Mouse (Mus musculus) hindbrain, embryonic 14.5 days (tissue): ENCODE measurements around the gene Thumpd3. TPM values are rescaled to one million over a fixed set of nuclear protein-coding genes. Genes with fewer than 3 reads are reported as not detected.
A peak's percentile ranks its signal among the peaks of the same experiment; 100 is the strongest.

ENCODE experiments used
- ATAC-seq: fragments of 200-750 bp; cut with Nextera tagmentation; 2 replicates; pipeline ENCODE4 v1.8.0; 2017; ENCODE audit warnings: moderate number of reproducible peaks, mild to moderate bottlenecking, moderate TSS enrichment, moderate library complexity; ENCODE audit not compliant: low FRiP score
- DNase-seq: peaks from one replicate; pipeline ENCODE4 v3.0.0-alpha.2; 2015; ENCODE audit warnings: low spot score
- H3K27ac ChIP-seq: fragments of 300-500 bp; sonication (generic); 2 replicates; pipeline ENCODE4 v1.5.1; 2014; ENCODE audit warnings: mild to moderate bottlenecking, moderate library complexity
- H3K27me3 ChIP-seq: fragments of 300-500 bp; sonication (generic); 2 replicates; pipeline ENCODE4 v1.6.1; 2014; ENCODE audit warnings: mild to moderate bottlenecking, low read length, mixed read lengths; ENCODE audit not compliant: control insufficient read depth, insufficient read depth
- H3K36me3 ChIP-seq: fragments of 300-500 bp; sonication (generic); replicated peaks from 2 replicates; pipeline ENCODE4 v1.6.1; 2014; ENCODE audit not compliant: control insufficient read depth, insufficient read depth
- H3K4me1 ChIP-seq: fragments of 300-500 bp; sonication (generic); replicated peaks from 2 replicates; pipeline ENCODE4 v1.6.1; 2014; ENCODE audit warnings: antibody characterized with exemption, low read length, mixed read lengths; ENCODE audit not compliant: control insufficient read depth, insufficient read depth
- H3K4me2 ChIP-seq: fragments of 300-500 bp; sonication (generic); replicated peaks from 2 replicates; pipeline ENCODE4 v1.6.1; 2014; ENCODE audit warnings: mild to moderate bottlenecking, moderate library complexity
- H3K4me3 ChIP-seq: fragments of 300-500 bp; sonication (generic); replicated peaks from 2 replicates; pipeline ENCODE4 v1.5.1; 2014; ENCODE audit warnings: mild to moderate bottlenecking, low read length
- H3K9ac ChIP-seq: fragments of 300-500 bp; sonication (generic); 2 replicates; pipeline ENCODE4 v1.6.1; 2014
- H3K9me3 ChIP-seq: fragments of 300-500 bp; sonication (generic); 2 replicates; pipeline ENCODE4 v1.6.1; 2016; ENCODE audit warnings: low read length; ENCODE audit not compliant: control insufficient read depth
- WGBS: fragments of 180-500 bp; shearing (Covaris S2); extraction: QIAGEN DNeasy Blood & Tissue Kit; methylation state at CpG from one replicate; pipeline ENCODE4 v1.1.7; 2014; 5-methylcytosine and 5-hydroxymethylcytosine counted together
- polyA plus RNA-seq: library from polyadenylated mRNA; unstranded; fragments of >200 nt; fragmentation: Nextera tagmentation; extraction: Ambion mirVana; gene quantifications from 2 replicates; pipeline ENCODE4 v1.2.1, GENCODE M21; 2014

Gene Thumpd3
- 45.5 and 49.1 TPM in 2 replicates for polyA plus RNA-seq

DNA sequence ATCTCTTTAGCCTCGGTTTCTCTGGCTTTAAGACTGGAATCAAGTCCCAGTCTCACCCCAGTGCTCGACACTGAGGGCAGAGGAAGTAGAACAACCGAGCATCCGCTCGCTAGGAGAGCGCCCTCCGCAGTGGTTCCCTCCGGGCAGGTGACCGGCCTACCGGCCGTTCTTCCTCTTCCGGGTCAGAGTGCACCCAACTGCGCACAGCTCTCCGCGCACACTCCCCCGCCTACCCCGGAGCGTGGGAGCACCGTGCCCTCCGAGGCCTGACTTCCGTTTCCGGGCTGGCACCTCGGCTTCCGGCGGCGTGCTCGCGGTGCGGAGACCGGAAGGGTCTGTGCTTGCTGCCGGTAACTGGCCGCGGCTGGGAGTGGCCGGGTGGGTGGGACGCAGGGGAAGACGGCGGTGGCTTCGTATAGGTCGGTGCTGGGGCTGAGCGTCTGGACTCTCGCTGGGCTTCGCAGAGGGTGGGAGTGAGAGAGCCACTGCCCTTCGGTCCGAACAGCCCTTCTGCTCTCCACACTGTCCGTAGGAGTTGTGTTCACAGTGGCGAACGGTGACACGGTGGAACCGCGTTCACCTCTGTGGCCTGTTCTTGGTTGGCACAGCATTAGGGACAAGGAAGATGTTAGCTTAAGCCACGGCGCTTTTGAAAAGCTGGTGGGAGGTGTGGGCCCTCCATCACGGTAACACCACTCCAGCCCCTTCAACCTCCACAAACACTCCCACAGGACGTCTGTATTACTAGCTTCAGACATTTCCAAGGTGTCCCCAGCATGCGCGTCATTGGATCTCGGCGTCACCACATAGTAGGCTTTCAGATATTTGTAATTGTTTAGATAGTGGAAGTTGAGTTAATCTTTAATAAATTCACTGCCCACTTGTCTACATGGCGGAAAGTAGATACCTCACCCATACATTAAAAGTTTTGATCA lies at the start of gene Thumpd3:
Gene Thumpd3 (plus strand): TSS at position 185 of the 935 bp plus-strand sequence.
- ATAC-seq, result peak; percentile 100
- Histone ChIP-seq H3K9me3 (no peaks in the 10 kb centered on the region), H3K4me1 (peaks cover 24% of the 10 kb centered on the region), H3K27ac (peak within 1 kb of the TSS; percentile 83), H3K4me3 (peak within 1 kb of the TSS; percentile 83), H3K27me3 (no peaks in the 10 kb centered on the region), H3K4me2 (peak within 1 kb of the TSS; percentile 96), H3K36me3 (peaks cover 30% of the 10 kb centered on the region), H3K9ac (peak within 1 kb of the TSS; percentile 81)
- peak; percentile 99 for DNase-seq
- under 1% methylated on average over 59 of the region's 59 CpGs for WGBS

DNA sequence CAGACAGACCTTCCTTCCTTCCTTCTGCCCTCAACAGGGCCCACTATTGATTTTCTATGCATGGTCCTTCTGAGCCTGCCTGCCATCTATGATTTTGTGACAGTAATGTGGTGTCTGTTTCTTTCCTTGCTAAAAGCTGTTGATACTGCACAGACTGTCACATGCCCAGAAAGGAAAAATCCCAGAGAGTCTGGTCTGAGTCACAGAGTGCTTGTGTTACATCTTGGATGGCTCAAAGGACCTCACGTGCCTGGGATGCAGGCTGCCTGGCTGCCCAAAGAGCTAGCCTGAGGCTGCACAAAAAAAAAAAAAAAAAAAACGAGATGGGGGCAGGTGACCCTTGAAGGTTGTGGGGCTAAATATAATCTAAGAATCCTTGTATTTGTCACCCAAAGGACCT lies 46.8 kb upstream of the Thumpd3 start:
- DNase-seq (no peak), ATAC-seq (no peak)
- H3K9me3 ChIP-seq, result no peaks in the 10 kb centered on the region
- no peaks in the 10 kb centered on the region for H3K27me3 ChIP-seq
- no peak overlapping the region for H3K4me2 ChIP-seq
- H3K36me3 ChIP-seq, result no peaks in the 10 kb centered on the region
- no peak overlapping the region for H3K27ac ChIP-seq
- H3K9ac ChIP-seq, result no peak overlapping the region
- peaks cover 6% of the 10 kb centered on the region; the same call in 1 of the 2 replicates for H3K4me1 ChIP-seq
- 34% methylated on average over 2 of the region's 2 CpGs for WGBS
- H3K4me3 ChIP-seq, result no peak overlapping the region

DNA sequence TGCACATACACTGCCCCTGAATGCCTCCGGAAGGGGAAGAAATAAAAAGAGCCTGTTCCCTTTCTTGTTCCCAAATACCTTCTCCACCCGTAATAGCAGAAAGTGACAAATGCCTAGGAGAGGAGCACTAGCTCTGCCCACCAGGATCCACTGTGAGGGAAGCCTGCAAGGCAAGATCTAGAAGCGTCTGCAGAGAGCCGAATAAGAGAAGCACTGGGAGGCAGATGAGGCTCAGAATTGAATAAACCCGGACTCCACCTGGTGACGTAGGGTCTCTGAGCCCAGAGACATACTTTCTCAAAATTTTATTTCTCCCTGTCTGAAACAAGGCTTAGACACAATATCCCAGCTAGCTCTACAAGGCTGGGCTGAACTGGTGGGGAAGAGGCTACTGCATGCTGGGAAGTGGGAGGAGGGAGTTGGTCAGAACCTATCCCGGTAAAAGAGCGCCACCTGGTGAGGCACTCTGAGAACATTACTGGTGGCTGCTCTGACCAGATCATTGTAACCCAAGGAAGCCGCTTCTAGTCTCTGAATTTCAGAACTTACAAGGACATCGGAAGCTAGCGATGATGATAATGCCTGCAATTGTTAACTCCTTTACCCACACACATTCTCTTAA lies 45.2 kb upstream of the Thumpd3 start:
- DNase-seq (peak; percentile 96), ATAC-seq (peak; percentile 96)
- Histone ChIP-seq H3K9me3 (no peaks in the 10 kb centered on the region), H3K9ac (peak overlapping the region; percentile 9; the same call in 1 of the 2 replicates), H3K27me3 (no peaks in the 10 kb centered on the region), H3K36me3 (no peaks in the 10 kb centered on the region), H3K27ac (no peak overlapping the region), H3K4me3 (no peak overlapping the region), H3K4me2 (peak overlapping the region; percentile 41), H3K4me1 (peaks cover 6% of the 10 kb centered on the region; the same call in 1 of the 2 replicates)
- 33% methylated on average over 11 of the region's 11 CpGs for WGBS

DNA sequence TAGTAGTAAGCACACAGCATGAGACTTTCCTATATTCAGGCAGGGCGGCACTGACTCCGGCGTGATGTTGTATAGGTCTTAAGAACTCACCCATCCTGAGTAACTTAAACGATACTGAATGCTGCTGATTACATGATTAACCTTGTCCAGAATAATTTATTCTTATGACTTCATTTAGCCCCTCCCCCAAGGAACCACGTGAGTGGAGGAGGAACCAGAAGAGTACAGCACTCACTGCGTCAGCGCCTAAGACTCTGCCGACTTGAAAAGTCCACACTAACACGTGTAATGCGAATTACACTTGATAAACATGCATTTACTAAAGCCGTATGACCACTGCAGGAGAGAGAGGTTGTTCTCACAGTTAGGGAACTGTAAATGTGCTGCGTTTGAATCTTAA lies 44.3 kb upstream of the Thumpd3 start:
- Histone ChIP-seq H3K9ac (no peak overlapping the region), H3K27ac (no peak overlapping the region), H3K27me3 (no peaks in the 10 kb centered on the region), H3K36me3 (no peaks in the 10 kb centered on the region), H3K4me1 (peaks cover 6% of the 10 kb centered on the region; the same call in 1 of the 2 replicates), H3K9me3 (no peaks in the 10 kb centered on the region), H3K4me2 (no peak overlapping the region), H3K4me3 (no peak overlapping the region)
- no peak for DNase-seq
- WGBS, result 71% methylated on average over 12 of the region's 12 CpGs
- no peak for ATAC-seq

DNA sequence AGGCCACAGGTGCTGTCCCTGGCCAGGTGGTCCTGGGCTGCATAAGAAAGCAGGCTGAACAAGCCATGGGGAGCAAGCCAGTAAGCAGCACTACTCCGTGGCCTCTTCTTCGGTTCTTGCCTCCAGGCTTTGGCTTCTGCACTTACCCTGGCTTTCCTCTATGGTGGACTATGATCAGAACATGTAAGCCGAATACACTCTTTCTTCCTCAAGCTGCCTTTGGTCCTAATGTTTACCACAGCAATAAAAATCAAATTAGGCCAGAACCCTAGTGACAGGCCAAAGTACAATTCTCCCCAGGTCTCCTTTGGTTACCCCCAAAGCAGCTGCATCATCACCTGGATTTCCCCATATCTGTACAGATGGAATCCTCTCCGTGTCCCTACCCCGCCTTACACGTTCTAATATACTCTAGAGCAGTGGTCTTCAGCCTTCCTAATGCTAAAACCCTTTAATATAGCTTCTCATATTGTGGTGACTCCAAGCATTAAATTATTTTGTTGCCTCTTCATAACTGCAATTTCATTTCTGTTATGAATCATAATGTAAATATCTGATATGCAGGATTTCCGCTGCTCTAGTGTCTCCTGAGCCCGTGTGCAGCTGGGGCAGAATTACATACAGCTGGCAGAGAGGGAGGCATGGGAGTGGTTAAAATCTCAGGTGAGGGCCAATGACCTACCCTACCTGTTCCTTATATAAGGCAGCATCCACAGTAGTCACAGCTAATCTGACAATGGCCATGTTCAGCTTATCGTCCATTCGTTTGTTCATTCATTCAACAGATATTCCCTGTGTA lies 42.5 kb upstream of the Thumpd3 start:
- WGBS, result 86% methylated on average over 10 of the region's 10 CpGs
- H3K9me3 ChIP-seq, result no peaks in the 10 kb centered on the region
- no peak for DNase-seq
- no peak for ATAC-seq
- no peak overlapping the region for H3K9ac ChIP-seq
- no peaks in the 10 kb centered on the region for H3K27me3 ChIP-seq
- no peaks in the 10 kb centered on the region for H3K36me3 ChIP-seq
- H3K4me3 ChIP-seq, result no peak overlapping the region
- H3K4me2 ChIP-seq, result no peak overlapping the region
- peaks cover 6% of the 10 kb centered on the region; the same call in 1 of the 2 replicates for H3K4me1 ChIP-seq
- no peak overlapping the region for H3K27ac ChIP-seq

DNA sequence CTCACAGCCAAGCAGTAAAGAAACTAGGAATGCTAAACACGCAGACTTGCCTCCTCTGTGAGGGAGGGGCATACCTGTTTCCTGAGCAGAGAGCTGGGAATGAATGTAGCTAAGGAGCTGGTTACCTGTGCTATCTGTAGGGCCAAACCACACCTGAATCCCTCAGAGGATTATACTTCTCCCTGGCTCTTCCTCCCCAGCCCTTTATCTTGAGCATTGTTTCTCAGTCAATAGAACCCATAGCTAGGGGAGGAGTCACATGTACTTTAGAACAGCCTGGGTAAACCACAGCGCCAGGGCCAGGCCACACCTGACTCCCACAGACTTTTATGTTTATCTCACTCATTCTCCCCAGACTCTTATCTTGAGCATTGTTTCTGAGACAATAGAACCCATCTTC lies 39.2 kb upstream of the Thumpd3 start:
- Histone ChIP-seq H3K9me3 (no peaks in the 10 kb centered on the region), H3K4me3 (no peak overlapping the region)

DNA sequence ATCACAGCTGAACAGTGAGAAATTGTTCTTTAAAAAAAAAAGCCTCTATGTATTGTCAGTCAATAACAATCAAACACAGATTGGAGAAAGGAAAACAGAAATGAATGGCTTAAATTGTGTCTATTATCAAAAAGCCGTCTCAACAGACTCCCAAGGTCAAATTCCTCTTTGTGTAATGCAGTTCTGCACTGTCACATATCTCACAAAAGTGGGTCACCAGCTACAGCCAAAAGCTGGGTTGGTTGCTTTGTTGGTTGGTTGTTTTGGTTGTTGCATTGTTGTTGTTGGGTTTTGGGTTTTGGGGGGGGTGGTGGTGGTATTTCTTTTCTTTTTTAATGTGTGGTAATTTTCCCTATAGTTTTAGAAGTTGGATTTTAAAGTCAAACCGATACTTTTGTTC lies 34.1 kb upstream of the Thumpd3 start:
- H3K4me1 ChIP-seq, result peaks cover 17% of the 10 kb centered on the region
- no peaks in the 10 kb centered on the region for H3K27me3 ChIP-seq
- 20% methylated on average over 2 of the region's 2 CpGs for WGBS
- no peaks in the 10 kb centered on the region for H3K9me3 ChIP-seq
- no peak overlapping the region for H3K9ac ChIP-seq
- no peak overlapping the region for H3K4me3 ChIP-seq
- peak overlapping the region; percentile 60; the same call in 1 of the 2 replicates for H3K27ac ChIP-seq
- no peak for ATAC-seq
- no peak for DNase-seq
- H3K4me2 ChIP-seq, result no peak overlapping the region
- no peaks in the 10 kb centered on the region for H3K36me3 ChIP-seq

More for the DNA sequence above, 39.2 kb upstream of the Thumpd3 start:
- Histone ChIP-seq H3K9ac (no peak overlapping the region), H3K27me3 (no peaks in the 10 kb centered on the region), H3K4me2 (no peak overlapping the region), H3K4me1 (no peaks in the 10 kb centered on the region), H3K27ac (no peak overlapping the region), H3K36me3 (no peaks in the 10 kb centered on the region)
- DNase-seq (no peak), ATAC-seq (no peak)
- WGBS, result 62% methylated on average over 2 of the region's 2 CpGs

DNA sequence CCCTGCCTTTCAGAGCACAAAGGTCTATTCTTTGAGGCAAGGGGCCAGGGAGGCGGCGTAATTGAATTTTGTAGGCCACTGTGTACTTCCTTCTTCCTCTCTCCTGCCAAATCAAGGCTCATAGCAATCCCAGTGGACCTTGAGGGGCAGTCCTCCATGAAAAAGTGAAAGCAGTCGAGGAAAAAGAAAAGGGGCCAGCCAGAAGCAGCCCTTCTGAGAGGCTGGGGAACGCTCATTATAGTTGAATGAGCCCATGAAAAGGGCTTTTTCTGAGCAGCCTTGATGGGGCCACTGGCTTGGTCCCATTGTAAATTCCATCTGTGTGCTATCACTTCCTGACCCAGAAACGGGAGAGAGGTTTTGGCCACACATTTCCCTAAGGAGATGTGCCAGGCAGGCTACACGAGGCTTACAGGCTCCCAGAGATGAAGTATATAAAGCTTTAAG lies 33.5 kb upstream of the Thumpd3 start:
- Histone ChIP-seq H3K4me2 (no peak overlapping the region), H3K9ac (no peak overlapping the region), H3K36me3 (no peaks in the 10 kb centered on the region), H3K4me3 (no peak overlapping the region), H3K27me3 (no peaks in the 10 kb centered on the region), H3K9me3 (no peaks in the 10 kb centered on the region), H3K4me1 (peaks cover 23% of the 10 kb centered on the region), H3K27ac (peak overlapping the region; percentile 78)
- 7% methylated on average over 6 of the region's 6 CpGs for WGBS
- ATAC-seq (peak; percentile 81), DNase-seq (peak; percentile 65)
